Mouse (Mus musculus) neutrophil, adult 5-6 weeks (primary cell): ENCODE data around the gene Napa. TPM values are rescaled to one million over a fixed set of nuclear protein-coding genes. Genes with fewer than 3 reads are reported as not detected.

Source experiments
- ATAC-seq: fragments of 151-379, 151-347 bp; 2 replicates; pipeline ENCODE4 v1.8.0; 2017; ENCODE audit warnings: mild to moderate bottlenecking, moderate TSS enrichment; ENCODE audit not compliant: insufficient number of reproducible peaks, poor library complexity, low FRiP score, severe bottlenecking; ENCODE audit errors: extremely low read depth
- total RNA-seq: library from RNA; stranded (forward); fragments of 200-1000 nt; gene quantifications from 2 replicates; pipeline ENCODE4 v1.2.3, GENCODE M21; 2017

Napa gene
- total RNA-seq, 1 experiment from 2014 or later: 75.3 TPM

- no peak for ATAC-seq
These were observed 63.0 kb downstream of the Napa start for GRCm38 (mm10) chr7:16161302-16161701.

GRCm38 (mm10) chr7:16162036-16162435 lies 63.8 kb downstream of the Napa start:
- ATAC-seq: no peak

Other genes with a start within 250 kb of the Napa start
- gene Crx, start 218.5 kb upstream of the Napa start, total RNA-seq: not detected in 2 replicates
- gene Crxos, start 215.8 kb upstream of the Napa start, total RNA-seq: not detected in 2 replicates
- gene Selenow, start 176.1 kb upstream of the Napa start, total RNA-seq: 51.3 and 62.1 TPM in 2 replicates
- 260 and 300 TPM in 2 replicates for gene Nop53, start 152.4 kb upstream of the Napa start, total RNA-seq
- 2.1 and 3.1 TPM in 2 replicates for gene Ehd2, start 130.9 kb upstream of the Napa start, total RNA-seq
- gene Bicra, start 50.5 kb upstream of the Napa start, total RNA-seq: 11.9 and 12.9 TPM in 2 replicates
- gene Zfp541, start 36.6 kb upstream of the Napa start, total RNA-seq: 0.61 and 0.70 TPM in 2 replicates
- 12.8 and 16.9 TPM in 2 replicates for gene Kptn, start 21.4 kb downstream of the Napa start, total RNA-seq
- 0.25 TPM in 1 of 2 replicates, not detected in the other for gene Slc8a2, start 31.4 kb downstream of the Napa start, total RNA-seq
- gene Meis3, start 76.6 kb downstream of the Napa start, total RNA-seq: 2.5 and 4.5 TPM in 2 replicates
- 12.5 and 12.9 TPM in 2 replicates for gene Dhx34, start 123.6 kb downstream of the Napa start, total RNA-seq
- gene C5ar2, start 145.7 kb downstream of the Napa start, total RNA-seq: 74.4 and 76.5 TPM in 2 replicates
- 119 and 133 TPM in 2 replicates for gene C5ar1, start 161.1 kb downstream of the Napa start, total RNA-seq
- 10.1 and 13.2 TPM in 2 replicates for gene Inafm1, start 175.2 kb downstream of the Napa start, total RNA-seq
- gene Ccdc9, start 188.3 kb downstream of the Napa start, total RNA-seq: 143 and 164 TPM in 2 replicates
- 7.0 and 7.7 TPM in 2 replicates for gene Bbc3, start 209.9 kb downstream of the Napa start, total RNA-seq